Mouse (Mus musculus): ENCODE results near the gene Spc25. TPM values are rescaled to one million over a fixed set of nuclear protein-coding genes. Genes with fewer than 3 reads are reported as not detected.

Spc25 gene
- total RNA-seq (2021) = 1 to 10 TPM in 1 of 2 experiments, under 1 TPM in 1; 0.56 to 1.0 TPM
- long read RNA-seq, experiment 1, partial matches to known transcripts = 0 of 2 reads
- long read RNA-seq, experiment 1, other reads (novel, unspliced or antisense) = 0 of 2 reads
- long read RNA-seq, experiment 2, partial matches to known transcripts = 0 of 1 reads
- long read RNA-seq, experiment 2, other reads (novel, unspliced or antisense) = 0 of 1 reads

DNA sequence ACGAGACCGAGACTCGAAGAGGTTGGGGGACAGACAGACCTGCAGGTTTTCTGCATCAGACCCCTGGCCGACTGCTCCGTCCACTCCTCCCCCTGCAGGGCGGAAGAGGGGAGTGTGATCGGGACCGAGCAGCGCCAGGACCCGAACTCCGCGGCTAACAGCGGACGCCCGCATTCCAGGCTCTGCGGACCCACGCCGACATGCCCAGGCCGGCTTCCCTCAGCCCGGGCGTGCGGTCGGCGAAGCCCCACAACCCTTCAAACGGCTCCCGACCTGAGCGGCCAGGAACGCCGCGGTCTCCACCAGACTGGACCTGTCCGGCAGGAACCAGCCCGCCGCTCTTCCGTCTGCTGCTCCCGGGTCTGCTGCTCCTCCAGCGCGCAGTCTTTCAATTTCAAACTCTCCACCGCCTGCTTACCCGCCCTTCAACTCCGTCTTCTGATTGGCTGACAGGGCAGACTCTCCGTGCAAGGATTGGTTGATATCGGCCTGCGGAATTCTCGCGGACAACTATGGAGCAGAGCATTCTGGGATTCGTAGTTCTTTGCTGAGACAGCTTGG is at the start of gene Spc25:
Gene Spc25 (minus strand): TSS at position 404 of the 561 bp plus-strand sequence.
- DNase-seq = peak; percentile 91

DNA sequence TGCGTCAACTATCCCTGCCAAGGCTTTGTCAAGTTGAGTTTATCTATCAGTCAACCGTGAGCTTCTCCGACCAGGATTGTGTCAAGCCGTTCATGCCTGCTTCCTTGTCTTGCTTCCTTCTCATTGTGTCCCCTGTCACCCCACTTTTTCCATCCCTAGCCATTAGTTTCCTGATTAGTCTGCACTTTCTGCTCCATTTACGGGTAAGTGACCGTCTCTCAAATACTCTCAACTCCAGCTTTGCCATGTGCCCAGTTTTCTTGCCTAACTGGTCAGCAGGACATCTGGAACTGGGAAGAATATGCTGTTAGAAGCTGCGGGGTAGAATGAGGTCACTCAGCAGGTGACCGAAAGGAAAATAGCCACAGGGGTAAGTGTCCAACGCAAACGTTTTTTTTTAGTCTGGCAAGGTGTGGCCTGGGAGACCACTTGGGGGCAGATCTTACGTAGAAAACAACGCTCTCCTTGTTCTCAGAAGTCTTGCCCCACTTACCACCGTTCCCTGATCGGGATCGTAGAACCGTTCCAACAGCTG is 42.3 kb upstream of the Spc25 start:
- DNase-seq = no peak

DNA sequence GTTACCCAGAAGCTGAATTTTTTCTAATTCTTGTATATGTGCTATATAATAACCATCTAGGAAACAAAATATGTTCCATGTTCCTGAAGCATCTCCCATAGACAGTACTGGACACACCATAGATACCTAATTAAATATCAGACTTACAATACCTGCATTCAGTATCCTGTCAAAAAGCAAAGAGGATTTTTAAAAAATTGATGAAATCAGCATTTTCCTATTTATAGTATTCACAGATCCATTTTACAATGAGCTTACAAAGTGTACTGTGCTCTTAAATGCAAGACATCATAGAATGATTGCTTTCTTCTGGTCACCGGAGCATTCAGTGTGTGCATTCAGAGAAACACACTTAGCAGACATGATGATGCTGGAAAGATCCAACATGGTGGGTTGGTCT is 41.1 kb upstream of the Spc25 start:
- DNase-seq = no peak

DNA sequence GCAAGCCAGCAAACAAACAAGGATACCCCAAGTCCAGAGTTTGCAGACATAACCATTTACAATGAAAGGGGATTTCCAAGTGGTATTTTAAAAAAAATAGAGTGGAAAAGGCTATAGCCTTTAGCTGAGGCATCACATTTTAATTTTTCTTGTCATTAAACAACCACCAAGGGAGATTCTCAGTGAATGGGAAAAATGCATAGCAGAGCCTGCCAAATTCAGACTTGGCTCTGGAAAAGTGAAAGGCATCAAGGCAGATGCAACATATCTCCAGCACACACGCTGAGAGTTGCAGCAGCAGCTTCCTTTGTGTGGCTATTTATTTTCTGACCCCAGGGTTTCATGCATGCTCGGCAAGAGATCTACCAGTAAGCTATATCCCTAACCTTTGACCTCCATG is 38.9 kb upstream of the Spc25 start:
- no peak for DNase-seq

DNA sequence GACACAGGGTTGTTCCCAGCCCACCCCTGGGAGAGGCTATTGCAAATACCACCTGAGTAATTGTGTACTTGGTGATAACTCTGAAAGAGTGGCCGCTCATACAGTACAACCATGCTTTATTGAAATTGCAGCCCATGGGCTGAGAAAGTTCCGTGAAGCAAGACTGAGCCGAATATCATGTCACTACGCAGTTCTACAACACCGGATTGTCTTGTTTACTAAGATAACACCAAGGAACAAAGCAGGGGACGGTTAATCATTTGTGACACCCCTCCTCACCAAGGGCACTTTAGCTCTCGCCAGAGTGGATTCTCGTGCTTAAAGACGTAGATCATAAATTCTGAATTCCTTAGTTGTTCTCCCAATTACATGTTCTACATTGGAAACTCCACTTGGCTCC is 33.3 kb upstream of the Spc25 start:
- DNase-seq = no peak

DNA sequence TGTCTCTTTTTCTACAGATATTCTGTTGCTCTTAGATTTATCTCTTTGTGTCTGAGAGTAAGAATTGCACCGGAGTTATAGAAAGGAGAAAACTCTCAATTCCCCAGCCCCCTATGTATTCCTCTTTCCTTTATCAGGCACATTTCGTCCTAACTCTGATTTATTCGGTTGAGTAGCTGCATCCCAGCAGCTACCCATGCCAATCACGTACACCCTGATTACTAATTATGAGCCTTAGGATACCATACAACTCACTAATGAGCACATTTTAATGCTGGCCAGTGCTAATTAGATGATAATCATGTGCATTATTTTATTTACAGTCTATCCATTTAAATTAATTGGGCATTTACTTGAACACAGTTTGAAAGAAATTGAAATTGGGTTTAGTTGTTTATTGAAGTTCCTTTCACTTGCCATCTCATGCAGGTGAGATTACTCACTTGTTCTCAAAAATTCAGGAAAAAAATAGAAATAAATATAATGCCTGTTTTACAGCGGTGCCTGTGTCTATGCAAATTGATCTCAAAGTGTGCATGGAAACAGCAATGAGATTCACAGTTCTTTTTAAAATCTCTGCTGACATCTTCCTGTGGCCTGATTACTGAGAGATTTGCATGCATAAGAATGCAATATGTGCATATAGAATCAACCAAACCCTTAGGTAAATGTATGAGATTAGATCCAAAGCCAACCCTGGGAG is 29.1 kb upstream of the Spc25 start:
- DNase-seq = no peak

DNA sequence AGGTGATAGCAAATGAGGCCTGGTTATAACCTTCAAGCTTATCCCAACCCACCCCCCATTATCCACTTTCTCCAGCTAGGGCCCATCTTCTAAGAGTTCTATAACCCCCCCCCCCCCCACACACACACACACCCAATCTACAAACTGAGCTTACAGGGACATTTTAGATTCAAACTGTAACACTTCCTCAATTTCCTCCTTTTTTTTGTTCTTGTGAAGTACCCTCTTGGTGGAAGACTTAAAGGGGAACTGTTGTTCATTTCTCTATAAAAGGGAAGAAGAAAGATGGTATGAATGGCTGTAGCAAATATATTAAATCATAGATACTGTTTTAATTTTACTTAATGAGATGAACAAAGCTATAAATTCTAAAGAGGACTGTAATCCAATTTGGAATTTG is 26.1 kb upstream of the Spc25 start:
- no peak for DNase-seq

DNA sequence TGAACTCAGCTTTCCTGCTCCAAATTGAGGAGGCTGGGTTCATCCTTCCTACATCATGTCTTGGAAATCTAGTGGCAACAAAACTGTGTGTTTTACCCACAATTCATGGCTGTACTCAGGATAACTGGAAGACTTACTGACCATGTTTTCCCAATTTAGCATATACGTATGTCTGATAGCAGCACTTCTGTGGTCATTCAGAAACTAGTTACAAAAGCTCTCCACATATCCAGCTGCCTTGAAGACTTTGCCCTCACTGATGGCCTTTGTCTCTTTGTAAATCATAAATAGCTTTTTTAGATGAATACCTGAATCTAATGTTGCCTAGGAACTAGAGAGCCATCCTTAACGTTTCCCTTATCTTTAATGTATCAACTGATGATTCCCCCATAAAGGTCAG is 24.1 kb upstream of the Spc25 start:
- DNase-seq = no peak

DNA sequence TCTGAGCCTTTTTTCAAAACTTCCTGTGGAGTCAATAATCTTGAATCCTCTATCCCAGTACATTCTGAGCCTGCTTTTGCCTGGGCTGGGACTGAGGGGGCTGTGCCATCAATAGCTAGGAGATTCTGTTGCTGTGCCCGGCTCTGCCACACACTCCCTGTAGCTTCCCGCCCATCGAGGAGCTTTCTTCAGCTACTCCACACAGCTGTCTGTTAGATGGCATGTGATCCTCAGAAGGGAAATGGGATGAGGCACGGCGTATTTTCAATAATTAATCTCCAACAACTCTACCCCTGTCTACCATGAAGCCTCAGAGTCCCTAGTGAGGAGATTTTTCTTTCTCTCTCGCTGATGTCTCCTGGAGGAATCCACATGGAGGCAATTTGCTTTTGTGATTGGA is 22.6 kb upstream of the Spc25 start:
- DNase-seq = no peak

DNA sequence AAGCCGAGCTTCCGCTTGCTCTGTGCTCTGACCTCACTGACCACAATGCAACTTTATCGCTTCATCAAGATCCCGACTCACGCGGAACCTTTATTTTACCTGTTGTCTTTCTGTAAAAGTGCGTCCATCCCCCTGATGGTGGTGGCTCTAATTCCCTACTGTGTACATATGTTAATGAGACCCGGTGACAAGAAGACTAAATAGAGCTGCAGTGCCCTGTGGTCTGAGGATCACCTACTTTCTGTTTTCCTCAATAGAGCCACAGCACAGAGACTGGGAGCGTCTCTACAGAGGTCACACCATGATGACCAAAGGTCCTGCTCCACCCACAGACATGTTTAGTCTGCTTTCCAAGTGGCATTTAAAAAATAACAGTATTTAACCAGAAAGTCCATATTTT is 20.9 kb upstream of the Spc25 start:
- DNase-seq = no peak

DNA sequence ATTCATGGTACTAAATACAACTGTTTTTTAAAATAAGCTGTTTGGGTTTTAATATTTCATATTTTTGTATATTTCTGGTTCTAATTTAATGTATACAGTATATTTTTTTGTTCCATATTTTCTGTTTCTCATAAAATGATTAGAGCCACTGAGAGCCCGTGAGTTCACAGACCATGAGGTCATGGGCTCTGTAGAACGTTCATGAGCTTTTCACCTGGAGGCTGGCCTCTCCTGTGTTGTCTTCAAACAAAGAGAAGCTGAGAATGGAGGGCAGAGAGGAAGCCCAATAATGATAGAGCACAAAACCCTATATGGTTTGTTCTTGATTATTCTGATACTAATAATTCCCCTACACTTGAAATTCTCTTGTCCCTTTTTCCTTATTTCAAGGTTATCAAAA is 18.7 kb upstream of the Spc25 start:
- no peak for DNase-seq

DNA sequence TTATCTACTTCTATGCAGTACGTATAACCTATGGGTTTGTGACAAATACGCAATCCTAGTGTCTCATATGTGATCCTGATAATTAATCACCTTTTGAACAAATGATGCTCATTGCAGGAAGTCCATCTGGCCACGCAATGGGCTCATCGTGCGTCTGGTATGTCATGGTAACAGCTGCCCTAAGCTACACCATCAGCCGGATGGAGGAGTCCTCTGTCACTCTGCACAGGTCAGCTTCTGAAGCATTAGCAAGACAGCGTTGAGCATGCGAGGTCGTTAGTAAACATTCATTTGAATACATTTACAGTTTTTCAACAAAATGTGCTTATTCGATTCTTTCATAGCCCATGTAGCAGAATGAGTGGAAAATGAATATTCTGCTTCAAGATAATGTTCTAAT is 16.8 kb upstream of the Spc25 start:
- DNase-seq = no peak

DNA sequence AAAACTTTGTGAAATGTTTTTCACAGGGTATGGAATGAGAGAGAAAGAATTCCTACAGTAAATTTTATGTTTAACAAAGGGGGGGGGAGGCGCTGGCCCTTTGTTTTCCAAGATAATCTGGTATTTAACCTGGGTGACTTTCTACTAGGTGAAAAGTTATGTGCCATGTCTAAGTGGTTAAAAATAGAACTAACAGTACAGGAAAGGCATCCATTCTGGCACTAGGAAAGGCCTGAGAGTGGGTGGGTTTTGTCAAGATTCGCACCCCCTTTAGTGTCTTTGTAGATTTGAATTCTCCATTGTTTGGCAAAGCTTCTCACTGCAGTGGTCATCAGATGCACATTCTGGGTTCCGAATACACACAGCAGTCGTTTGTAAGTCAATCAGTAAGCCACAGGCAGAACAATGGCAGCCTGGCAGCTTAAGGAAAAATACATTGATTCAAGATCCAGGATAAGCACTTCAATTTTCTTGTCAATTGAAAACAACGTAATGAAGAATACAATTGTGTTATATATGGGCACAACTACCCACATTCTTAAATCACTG is 15.9 kb upstream of the Spc25 start:
- DNase-seq = no peak

DNA sequence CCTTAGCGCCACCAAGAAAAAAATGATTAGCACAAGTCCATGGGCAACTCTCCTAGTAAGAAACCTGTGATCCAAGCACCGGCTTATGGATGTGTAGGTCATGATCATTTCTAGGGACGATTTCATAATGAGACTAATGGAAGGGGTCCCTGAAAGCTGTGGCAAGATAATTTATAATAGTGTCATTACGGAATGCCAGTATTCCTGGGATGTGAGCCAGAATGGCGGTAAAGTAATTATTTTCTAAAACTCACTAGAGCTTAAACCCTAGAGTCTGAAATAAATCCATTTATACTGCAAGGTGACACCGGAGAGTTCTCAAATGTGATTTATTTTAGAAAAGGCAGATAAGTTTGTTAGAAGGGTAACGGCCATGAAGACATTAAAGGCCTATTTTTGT is 9.2 kb upstream of the Spc25 start:
- DNase-seq = no peak

DNA sequence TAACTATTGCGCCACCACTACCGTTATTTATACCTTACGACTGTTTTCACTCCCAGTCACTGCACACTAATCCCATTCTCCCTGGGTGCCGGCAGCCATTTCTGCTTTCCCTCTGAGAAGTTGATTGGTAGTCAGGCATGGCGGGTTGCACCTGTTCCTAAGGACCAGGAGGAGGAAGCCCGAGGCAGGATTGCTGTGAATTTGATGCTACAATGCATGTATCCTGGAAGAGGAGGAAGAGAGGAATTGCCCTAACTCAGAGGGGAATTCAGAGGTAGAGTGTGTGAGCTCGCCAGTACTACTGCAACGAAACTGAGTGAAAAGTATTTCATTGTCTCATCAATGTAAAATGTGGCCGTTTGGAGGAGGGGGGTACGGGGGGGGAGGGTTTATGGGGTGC is 6.7 kb upstream of the Spc25 start:
- no peak for DNase-seq

DNA sequence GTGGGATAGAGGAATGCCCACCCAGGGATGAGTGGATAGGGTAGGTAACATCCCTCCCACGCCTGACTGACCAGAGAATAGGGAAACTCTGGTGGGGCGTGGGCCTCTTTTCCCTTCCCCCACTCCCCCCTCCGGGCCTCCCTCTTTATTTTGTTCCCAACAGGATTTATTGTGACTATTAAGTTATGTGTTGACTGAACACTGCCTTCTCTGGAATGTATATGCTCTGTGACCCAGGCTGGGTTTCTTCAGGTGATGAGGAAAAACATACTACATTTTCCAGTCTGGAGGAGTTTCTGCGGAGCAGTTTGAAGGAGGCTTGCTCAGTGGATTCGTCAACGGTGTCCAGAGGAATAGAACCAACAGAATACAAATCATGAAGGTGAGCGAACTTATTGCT is 4.8 kb upstream of the Spc25 start, which contains the start of gene G6pc2:
Gene G6pc2 (plus strand): TSS at position 301 of the 400 bp plus-strand sequence.
- DNase-seq = no peak

DNA sequence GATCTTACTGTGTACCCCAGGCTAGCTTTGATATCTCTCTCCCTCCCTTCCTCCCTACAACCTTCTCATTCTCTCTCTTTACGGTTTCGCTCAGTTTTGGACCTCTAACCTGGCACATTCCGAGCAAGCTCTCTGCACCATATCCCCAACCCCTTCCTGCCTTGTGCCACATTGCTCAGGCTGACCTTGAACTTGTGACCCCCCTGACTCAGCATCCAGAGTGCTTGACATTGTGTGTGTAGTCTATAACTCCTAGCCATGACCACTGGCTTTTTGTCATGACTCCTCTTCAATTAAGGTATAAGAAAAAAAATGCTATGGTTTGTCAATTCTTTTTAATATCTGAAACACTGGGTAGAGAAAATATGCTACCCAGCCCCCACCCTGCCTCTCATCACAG is 3.7 kb upstream of the Spc25 start:
- no peak for DNase-seq

DNA sequence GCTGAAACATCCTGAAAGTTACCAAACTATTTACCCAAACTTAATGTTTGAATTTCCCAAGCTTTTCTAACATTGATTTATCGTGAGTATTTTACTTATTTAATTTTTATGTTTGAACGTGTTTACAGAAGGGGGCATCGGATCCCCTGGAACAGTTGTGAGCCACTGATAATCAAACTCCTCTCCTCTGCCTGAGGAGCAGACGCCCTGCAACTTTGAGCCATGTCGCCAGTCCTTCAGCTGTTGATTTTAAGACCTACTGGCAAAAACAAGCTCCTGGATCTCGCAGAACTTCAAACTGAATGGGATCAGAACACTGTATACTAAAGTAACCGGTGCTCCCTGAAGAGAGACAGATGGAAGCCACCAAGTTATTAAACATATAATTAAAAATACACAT is 529 bp upstream of the Spc25 start:
- no peak for DNase-seq

DNA sequence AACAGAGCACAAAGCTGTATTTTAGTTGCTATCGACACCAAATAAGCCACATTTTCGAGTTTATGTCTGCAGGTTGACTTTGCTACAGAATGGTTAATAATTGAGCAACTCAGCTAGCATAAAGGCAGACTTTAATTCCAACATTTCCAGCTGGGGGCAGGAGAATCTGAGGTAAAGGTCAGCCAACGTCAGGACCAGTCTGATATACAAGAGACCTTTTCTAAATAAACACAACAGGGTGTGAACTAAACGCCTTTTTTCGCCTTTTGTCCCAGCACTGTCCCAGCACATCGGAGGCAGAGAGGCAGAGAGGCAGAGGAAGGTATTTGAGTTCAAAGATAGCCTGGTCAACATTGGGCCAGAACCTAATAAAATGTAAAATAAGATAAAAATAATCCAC is 809 bp downstream of the Spc25 start:
- DNase-seq = no peak

DNA sequence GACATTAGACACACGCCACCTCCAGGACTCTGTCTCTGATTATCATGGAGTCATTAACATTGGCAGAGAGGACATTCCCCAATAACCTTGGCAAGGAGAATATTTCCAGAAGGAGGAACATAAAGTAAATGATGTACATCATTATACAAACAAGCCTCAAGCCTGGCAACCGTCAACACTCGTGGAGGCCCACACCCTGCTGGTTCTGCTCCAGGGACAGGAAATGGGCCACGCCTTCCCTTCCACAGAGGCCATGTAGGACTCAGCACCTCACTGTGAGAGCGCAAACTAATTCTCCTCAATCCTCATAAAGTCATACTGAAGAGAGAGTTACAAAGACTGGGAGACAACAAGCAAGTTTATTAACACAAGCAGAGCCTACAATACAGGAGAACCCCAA is 12.4 kb downstream of the Spc25 start:
- DNase-seq = no peak

DNA sequence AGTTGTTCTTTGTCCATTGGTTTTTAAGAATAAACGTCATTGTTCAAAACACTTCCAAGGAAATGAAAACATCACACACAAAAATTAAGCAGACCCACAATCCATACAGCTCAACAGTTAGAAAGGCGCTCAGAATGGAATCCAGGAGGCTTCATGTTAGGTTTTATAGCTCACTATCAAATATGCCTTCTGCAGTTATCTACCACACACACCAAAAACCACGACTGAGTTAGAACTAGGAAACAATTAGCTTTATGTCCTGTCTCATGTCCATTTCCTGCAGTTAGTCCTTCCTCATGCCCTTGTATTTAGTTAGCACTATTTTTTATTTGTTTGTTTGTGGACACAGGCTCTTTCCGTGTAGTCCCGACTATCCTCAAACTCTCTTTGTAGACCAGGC is 14.9 kb downstream of the Spc25 start:
- no peak for DNase-seq

DNA sequence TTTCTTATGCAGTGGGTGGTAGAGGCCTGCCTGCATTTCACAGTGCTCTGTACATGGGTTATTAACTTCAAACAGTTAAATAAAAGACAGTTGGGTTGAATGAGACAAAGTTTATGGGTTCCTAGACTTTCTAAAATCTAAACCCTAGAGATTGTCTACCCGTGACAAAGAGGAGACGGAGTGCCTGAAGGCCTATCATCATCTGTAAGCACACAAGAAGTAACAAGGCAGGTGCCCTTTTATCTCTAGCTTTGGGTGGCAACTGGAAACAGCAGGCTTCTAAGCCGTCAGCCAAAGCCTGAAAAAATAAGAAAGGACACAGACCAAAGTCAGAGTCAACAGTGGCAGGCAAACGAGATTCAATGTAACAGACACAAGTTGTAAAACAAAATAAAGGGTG is 16.8 kb downstream of the Spc25 start:
- DNase-seq = no peak

DNA sequence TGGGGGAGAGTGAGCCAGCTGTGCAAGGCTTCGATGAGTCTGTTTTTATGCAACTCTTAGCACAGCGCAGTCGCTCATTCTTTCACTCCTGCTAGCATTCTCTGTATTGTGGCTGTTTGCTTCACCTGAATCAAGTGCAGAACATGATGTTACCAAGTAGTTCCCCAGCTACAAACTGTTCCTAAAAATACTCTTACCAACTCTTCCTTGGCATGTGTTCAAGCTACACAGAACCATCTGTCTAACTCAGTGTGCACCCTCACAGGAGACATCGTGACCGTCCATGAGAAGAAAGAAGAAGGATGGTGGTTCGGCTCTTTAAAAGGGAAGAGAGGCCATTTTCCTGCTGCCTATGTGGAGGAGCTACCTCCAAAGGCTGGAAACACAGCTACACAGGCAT is 17.3 kb downstream of the Spc25 start:
- DNase-seq = no peak

DNA sequence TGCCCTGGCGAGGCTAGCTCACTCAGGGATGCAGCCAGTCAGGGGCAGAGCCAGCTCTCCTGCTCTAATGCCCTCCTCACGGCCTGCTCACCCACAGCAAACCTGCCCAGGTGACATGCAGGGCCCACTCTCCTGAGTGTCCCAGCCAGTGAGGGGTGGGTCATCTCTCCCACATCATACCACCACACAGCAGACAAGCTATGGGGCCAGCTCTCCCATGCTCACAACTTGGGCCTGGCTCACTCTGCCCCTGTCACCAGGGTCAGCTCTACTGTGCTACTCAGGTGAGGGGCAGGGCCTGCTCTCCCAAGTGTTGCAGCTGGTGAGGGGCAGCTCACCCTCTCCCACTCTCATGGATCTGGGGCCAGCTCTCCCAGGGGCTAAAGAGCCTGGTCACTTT is 18.0 kb downstream of the Spc25 start:
- DNase-seq = no peak

Data from gastrocnemius, postnatal 25 days (tissue).